Mouse (Mus musculus) MEL-GATA-1-ER (cell line): ENCODE results near the gene Ism2.
"Not testable (repeated sequence)": the region's sequence is repeated elsewhere in the genome, so short reads cannot be mapped to it uniquely, and the experiment has no call there.

ENCODE experiments used
- DNase-seq: peaks from one replicate; pipeline ENCODE4 v3.0.0-alpha.2; 2012; ENCODE audit warnings: low read depth; ENCODE audit errors: extremely low read depth

Gene Ism2

GRCm38 (mm10) chr12:87289100-87289499 lies 10.4 kb downstream of the Ism2 start:
- no peak for DNase-seq

GRCm38 (mm10) chr12:87284726-87285125 lies 14.8 kb downstream of the Ism2 start:
- DNase-seq = no peak

- no peak for DNase-seq
Observed at GRCm38 (mm10) chr12:87284268-87284667, 15.2 kb downstream of the Ism2 start.

GRCm38 (mm10) chr12:87283706-87284105 lies 15.8 kb downstream of the Ism2 start:
- no peak for DNase-seq

GRCm38 (mm10) chr12:87282743-87283142 lies 16.8 kb downstream of the Ism2 start:
- DNase-seq = no peak

- DNase-seq = no peak
Observed at GRCm38 (mm10) chr12:87281766-87282165, 17.7 kb downstream of the Ism2 start.

GRCm38 (mm10) chr12:87279879-87280278 lies 19.6 kb downstream of the Ism2 start:
- DNase-seq = no peak

GRCm38 (mm10) chr12:87279350-87279749 lies 20.2 kb downstream of the Ism2 start:
- DNase-seq = no peak

GRCm38 (mm10) chr12:87278118-87278730 lies 21.3 kb downstream of the Ism2 start:
- DNase-seq = peak; percentile 33

- DNase-seq = not testable (repeated sequence)
Observed at GRCm38 (mm10) chr12:87277251-87277650, 22.3 kb downstream of the Ism2 start.

- DNase-seq = no peak
Observed at GRCm38 (mm10) chr12:87274853-87275831, 24.4 kb downstream of the Ism2 start.

- DNase-seq = peak; percentile 58
Observed at GRCm38 (mm10) chr12:87267682-87268081, 31.8 kb downstream of the Ism2 start.

GRCm38 (mm10) chr12:87266827-87267603 lies 32.5 kb downstream of the Ism2 start:
- DNase-seq = peak; percentile 42

GRCm38 (mm10) chr12:87266108-87266826 lies 33.2 kb downstream of the Ism2 start, which contains the start of the genes Vipas39 and Ahsa1:
Gene Vipas39, minus strand, starts transcription at chr12:87266256.
Gene Ahsa1, plus strand, starts transcription at chr12:87266479.
- peak; percentile 99 for DNase-seq

- DNase-seq = no peak
Observed at GRCm38 (mm10) chr12:87265444-87265843, 34.1 kb downstream of the Ism2 start.

- DNase-seq = no peak
Observed at GRCm38 (mm10) chr12:87260562-87260961, 38.9 kb downstream of the Ism2 start.

- no peak for DNase-seq
Observed at GRCm38 (mm10) chr12:87256629-87257028, 42.9 kb downstream of the Ism2 start.

- no peak for DNase-seq
Observed at GRCm38 (mm10) chr12:87253878-87254277, 45.6 kb downstream of the Ism2 start.

- no peak for DNase-seq
Observed at GRCm38 (mm10) chr12:87250161-87250560, 49.3 kb downstream of the Ism2 start.

GRCm38 (mm10) chr12:87238632-87239031 lies 60.9 kb downstream of the Ism2 start, which contains the start of gene Noxred1:
Gene Noxred1, minus strand, starts transcription at chr12:87238732.
- no peak for DNase-seq
